Mouse (Mus musculus) olfactory bulb, adult 2 months (tissue): ENCODE data around the gene Washc1.

Source experiments
- CTCF ChIP-seq: fragments of 200-500 bp; IDR thresholded peaks from 2 replicates; pipeline ENCODE4 v1.5.1; 2012; ENCODE audit warnings: low read depth, mild to moderate bottlenecking, low read length, moderate library complexity; ENCODE audit not compliant: insufficient read depth
- POLR2A ChIP-seq: fragments of 200-500 bp; IDR thresholded peaks from 2 replicates; pipeline ENCODE4 v1.6.1; 2012; ENCODE audit warnings: mild to moderate bottlenecking, low read depth, low read length, moderate library complexity; ENCODE audit not compliant: insufficient read depth

GRCm38 (mm10) chr17:66065115-66065514 is 46.2 kb upstream of the Washc1 start:
- TF ChIP-seq CTCF (no peak), POLR2A (no peak)
